Mouse (Mus musculus): ENCODE measurements around the gene Rpa3. TPM values are rescaled to one million over a fixed set of nuclear protein-coding genes. Genes with fewer than 3 reads are reported as not detected.

The Rpa3 gene
- polyA plus RNA-seq, 1 experiment from 2014 or later, result 71.1 TPM

GRCm38 (mm10) chr6:8210661-8211060 lies 48.3 kb downstream of the Rpa3 start:
- no peak overlapping the region for H3K4me3 ChIP-seq (ENCODE audit: low read depth, low read length)
- 67% methylated on average over 3 of the region's 3 CpGs for WGBS (ENCODE audit: insufficient replicate concordance)

GRCm38 (mm10) chr6:8209866-8210186 lies 49.1 kb downstream of the Rpa3 start:
- Histone ChIP-seq H3K27me3 (ENCODE audit: insufficient read depth, low read length) (no peaks in the 10 kb centered on the region), H3K9me3 (ENCODE audit: low read length) (no peaks in the 10 kb centered on the region), H3K4me1 (ENCODE audit: insufficient read depth) (peaks cover 3% of the 10 kb centered on the region; the same call in 1 of the 2 replicates), H3K36me3 (replicated peaks; ENCODE audit: insufficient read depth, low read length) (peaks cover 8% of the 10 kb centered on the region), H3K4me2 (ENCODE audit: low read depth, low read length) (peak overlapping the region; percentile 78), H3K27ac (ENCODE audit: low read depth) (peak overlapping the region; percentile 95), H3K9ac (replicated peaks) (peak overlapping the region; percentile 88), H3K4me3 (ENCODE audit: low read depth, low read length) (peak overlapping the region; percentile 73)
- ATAC-seq (no peak), DNase-seq (no peak)
- 10% methylated on average over 10 of the region's 10 CpGs for WGBS (ENCODE audit: insufficient replicate concordance)
- TF ChIP-seq CTCF (IDR thresholded peaks at IDR 0.05; ENCODE audit: low read depth), result no peak
- no peak for TF ChIP-seq EP300 (IDR thresholded peaks at IDR 0.05; ENCODE audit: low read depth)

More at GRCm38 (mm10) chr6:8210661-8211060, 48.3 kb downstream of the Rpa3 start:
- Histone ChIP-seq H3K9me3 (ENCODE audit: low read length) (no peaks in the 10 kb centered on the region), H3K36me3 (replicated peaks; ENCODE audit: insufficient read depth, low read length) (peaks cover 16% of the 10 kb centered on the region), H3K27ac (ENCODE audit: low read depth) (no peak overlapping the region), H3K4me2 (ENCODE audit: low read depth, low read length) (peak overlapping the region; percentile 78), H3K27me3 (ENCODE audit: insufficient read depth, low read length) (no peaks in the 10 kb centered on the region), H3K4me1 (ENCODE audit: insufficient read depth) (peaks cover 3% of the 10 kb centered on the region; the same call in 1 of the 2 replicates), H3K9ac (replicated peaks) (no peak overlapping the region)
- ATAC-seq (no peak), DNase-seq (no peak)
- TF ChIP-seq CTCF (IDR thresholded peaks at IDR 0.05; ENCODE audit: low read depth) (no peak), EP300 (IDR thresholded peaks at IDR 0.05; ENCODE audit: low read depth) (no peak)

DNA sequence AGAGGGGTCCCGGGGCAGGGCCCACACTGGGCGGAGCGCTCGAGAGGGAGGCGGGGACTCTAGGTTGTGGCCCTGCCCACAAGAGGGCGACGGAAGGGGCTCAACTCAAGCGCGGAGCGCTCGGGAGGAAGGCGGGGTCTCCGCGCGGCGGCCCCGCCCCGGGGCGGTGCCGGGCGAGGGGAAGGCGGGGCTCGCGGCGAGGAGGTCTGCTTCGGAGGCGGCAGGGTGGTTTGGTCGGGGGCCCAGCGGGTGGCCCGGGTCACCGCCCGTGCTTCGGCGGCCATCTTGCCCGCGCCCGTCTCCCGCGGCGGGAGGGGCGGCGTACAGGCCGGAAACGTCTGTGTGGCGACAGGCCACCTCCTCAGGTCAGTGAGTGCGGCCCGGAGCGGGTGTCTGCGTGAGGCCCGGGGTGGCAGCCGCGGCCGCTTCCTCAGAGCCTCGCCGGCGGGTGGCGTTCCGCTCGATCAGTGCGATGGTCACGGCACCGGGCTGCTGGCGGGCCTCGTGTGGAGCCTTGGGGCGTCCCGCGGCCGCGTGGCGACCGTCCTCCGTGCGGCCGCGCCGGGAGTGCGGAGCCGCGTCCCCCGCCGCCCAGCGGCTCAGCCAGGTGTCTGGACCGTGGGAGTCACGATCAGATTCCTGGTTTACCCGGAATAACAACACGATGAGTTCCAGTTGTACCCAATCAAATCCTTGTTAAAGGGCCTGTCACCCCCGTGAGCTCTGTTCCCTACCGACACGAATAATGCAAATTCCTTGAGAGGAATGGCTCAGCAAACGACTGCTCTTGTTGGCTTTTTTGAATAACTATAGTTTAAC lies 49.7 kb downstream of the Rpa3 start, which contains the start of gene Mios:
TSS of gene Mios (plus strand) at position 176 of the 819 bp plus-strand sequence.
- peak; percentile 52 for TF ChIP-seq CTCF (IDR thresholded peaks at IDR 0.05; ENCODE audit: low read depth)
- no peak for TF ChIP-seq EP300 (IDR thresholded peaks at IDR 0.05; ENCODE audit: low read depth)
- ATAC-seq (peak; percentile 98), DNase-seq (peak; percentile 94)
- Histone ChIP-seq H3K4me3 (ENCODE audit: low read depth, low read length) (peak within 1 kb of the TSS; percentile 73), H3K9ac (replicated peaks) (peak within 1 kb of the TSS; percentile 88), H3K27ac (ENCODE audit: low read depth) (peak within 1 kb of the TSS; percentile 95), H3K36me3 (replicated peaks; ENCODE audit: insufficient read depth, low read length) (0 out of 2 replicates have a peak, but pooled peaks cover 6% of the 10 kb centered on the region), H3K27me3 (ENCODE audit: insufficient read depth, low read length) (no peaks in the 10 kb centered on the region), H3K4me1 (ENCODE audit: insufficient read depth) (peaks cover 3% of the 10 kb centered on the region; the same call in 1 of the 2 replicates), H3K9me3 (ENCODE audit: low read length) (no peaks in the 10 kb centered on the region), H3K4me2 (ENCODE audit: low read depth, low read length) (peak within 1 kb of the TSS; percentile 78)
- WGBS (ENCODE audit: insufficient replicate concordance), result 1% methylated on average over 80 of the region's 90 CpGs

Other genes with a start within 250 kb of the Rpa3 start
- gene Col28a1, start 66.6 kb downstream of the Rpa3 start, polyA plus RNA-seq (2015; fragmentation: Nextera tagmentation; extraction: Ambion mirVana), result 0.02 and 0.05 TPM in 2 replicates
- 7.5 and 7.6 TPM in 2 replicates for gene Mios, start 50.0 kb downstream of the Rpa3 start, polyA plus RNA-seq (2015; fragmentation: Nextera tagmentation; extraction: Ambion mirVana)
- 14.6 and 15.6 TPM in 2 replicates for gene Umad1, start 115 bp upstream of the Rpa3 start, polyA plus RNA-seq (2015; fragmentation: Nextera tagmentation; extraction: Ambion mirVana)
- 0.65 and 0.85 TPM in 2 replicates for gene Gm45062, start 277 bp upstream of the Rpa3 start, polyA plus RNA-seq (2015; fragmentation: Nextera tagmentation; extraction: Ambion mirVana)

All from liver, postnatal 0 days (tissue).